ENCODE assay signal across 9 mouse cellular contexts in the genomic region with DNA sequence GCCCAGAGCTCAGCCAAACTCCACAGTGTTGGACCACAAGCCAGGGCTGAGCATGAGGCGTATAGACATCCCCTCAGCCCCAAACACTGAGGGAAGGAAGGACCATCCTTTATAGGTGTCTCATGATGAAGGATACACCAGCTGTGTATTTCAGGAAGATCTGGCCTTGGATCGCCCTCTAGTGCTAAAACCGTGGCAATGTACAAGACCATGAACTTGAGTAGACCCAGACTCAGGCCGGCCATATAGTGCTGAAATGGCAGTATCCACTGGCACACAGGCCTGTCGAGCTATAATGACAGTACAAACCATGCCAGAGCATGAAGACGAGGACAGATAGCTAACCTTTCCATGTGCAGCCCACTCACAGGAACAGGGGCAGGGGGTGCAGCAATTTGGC. TPM values are rescaled to one million over a fixed set of nuclear protein-coding genes. Genes with fewer than 3 reads are reported as not detected.
DNase-seq lines count a peak whose midpoint lies in the region; ATAC-seq and TF ChIP-seq lines count a peak whose summit lies in the region.
"Had no signal": no experiment of that assay in that cellular context is flagged by ENCODE, and none has a peak within 500 bp of the region (broad histone marks: within the 10 kb centered on the region; RNA-seq: fewer than 3 reads in every experiment).

No protein-coding gene starts in this region.

- DNase-seq in gastrocnemius, adult 2 months: no peak
- no peak for DNase-seq in gastrocnemius, postnatal 4 days (ENCODE audit: low spot score in 2 of 2)
- DNase-seq in A20 (ENCODE audit: low read depth, low spot score): peak; percentile 54
- DNase-seq in T-cell, adult 2 months (ENCODE audit: low spot score): peak; percentile 17
- DNase-seq in liver: peak; percentile 31
- no peak for DNase-seq in urinary bladder, adult 18-20 months (ENCODE audit: low spot score in 2 of 2)
- DNase-seq in ovary, postnatal 14 days (ENCODE audit: low spot score): no peak

- H3K27ac ChIP-seq in gastrocnemius, adult 2 months: no peak overlapping the region
- H3K27ac ChIP-seq: midbrain, embryonic 12.5 days had no signal

- intact Hi-C loops in gastrocnemius, adult 2 months (cut with DNase I): no loop called here

- no peak overlapping the region for H3K4me3 ChIP-seq in gastrocnemius, adult 2 months
- H3K4me3 ChIP-seq: midbrain, embryonic 12.5 days had no signal

- TF ChIP-seq CTCF in gastrocnemius, adult 2 months (IDR thresholded peaks at IDR 0.05): peak; percentile 44

- ATAC-seq in frontal cortex, adult (ENCODE audit: low TSS enrichment): no peak; the same call in 1 of the 2 replicates

RNA-seq across cellular contexts. Expression of gene Gpr19, which starts 21.6 kb away (rescaled TPM):
- 1 to 10 TPM; 4.0 to 4.1 TPM for total RNA-seq in gastrocnemius, adult 2 months (2021)
- total RNA-seq in gastrocnemius, postnatal 4 days (2021): 1 to 10 TPM; 4.9 to 7.7 TPM

RNA-seq across cellular contexts. Expression of gene Cdkn1b, which starts 43.4 kb away (rescaled TPM):
- 10 to 100 TPM; 36.1 to 41.8 TPM for total RNA-seq in gastrocnemius, adult 2 months (2021)
- 10 to 100 TPM; 51.1 to 53.0 TPM for total RNA-seq in gastrocnemius, postnatal 4 days (2021)

RNA-seq across cellular contexts. Expression of gene Crebl2, which starts 46.8 kb away (rescaled TPM):
- total RNA-seq in gastrocnemius, adult 2 months (2021): 10 to 100 TPM; 10.4 to 10.9 TPM
- total RNA-seq in gastrocnemius, postnatal 4 days (2021): 1 to 10 TPM; 4.1 to 4.7 TPM

Comparison
In these comparisons a context has a peak if more than half of its experiments do, and no peak if none do; other contexts are left out.
1. DNase-seq: peak in A20 (single experiment), T-cell, adult 2 months (single experiment) and liver (single experiment); none in gastrocnemius, adult 2 months (single experiment), gastrocnemius, postnatal 4 days (0 of 2), urinary bladder, adult 18-20 months (0 of 2) and ovary, postnatal 14 days (single experiment).